Mouse (Mus musculus) ES-Bruce4 (cell line): ENCODE results near the gene Gm48551. TPM values are rescaled to one million over a fixed set of nuclear protein-coding genes. Genes with fewer than 3 reads are reported as not detected.

ENCODE experiments used
- H3K27ac ChIP-seq: 2 replicates; pipeline ENCODE4 v1.5.1; 2012; ENCODE audit warnings: low read length, inconsistent platforms; ENCODE audit not compliant: insufficient read depth
- H3K27me3 ChIP-seq: 2 replicates; pipeline ENCODE4 v1.6.1; 2012; ENCODE audit warnings: mild to moderate bottlenecking, low read length, inconsistent platforms; ENCODE audit not compliant: control insufficient read depth, poor library complexity, insufficient read depth, severe bottlenecking
- H3K36me3 ChIP-seq: 2 replicates; pipeline ENCODE4 v1.6.1; 2012; ENCODE audit warnings: inconsistent platforms, mild to moderate bottlenecking, low read length, moderate library complexity; ENCODE audit not compliant: control insufficient read depth, poor library complexity, insufficient read depth, severe bottlenecking
- H3K4me1 ChIP-seq: one replicate; pipeline ENCODE4 v1.8.1; 2011; ENCODE audit warnings: low read length; ENCODE audit not compliant: control insufficient read depth, insufficient read depth
- H3K4me3 ChIP-seq: 2 replicates; pipeline ENCODE4 v1.5.1; 2011; ENCODE audit warnings: low read depth, mild to moderate bottlenecking, low read length
- H3K9ac ChIP-seq: 2 replicates; pipeline ENCODE4 v1.6.1; 2012; ENCODE audit warnings: low read depth, mild to moderate bottlenecking, inconsistent platforms; ENCODE audit not compliant: poor library complexity, severe bottlenecking
- H3K9me3 ChIP-seq: replicated peaks from 2 replicates; pipeline ENCODE4 v1.6.1; 2012; ENCODE audit warnings: mild to moderate bottlenecking, low read length, inconsistent platforms; ENCODE audit not compliant: control insufficient read depth, poor library complexity, insufficient read depth, severe bottlenecking
- CTCF ChIP-seq: IDR thresholded peaks from one replicate; pipeline ENCODE4 v1.8.1; 2011; ENCODE audit warnings: low read depth, low read length
- EP300 ChIP-seq: IDR thresholded peaks from 2 replicates; pipeline ENCODE4 v1.6.1; 2011; ENCODE audit warnings: low read depth, low read length; ENCODE audit not compliant: insufficient read depth
- POLR2A ChIP-seq: IDR thresholded peaks from one replicate; pipeline ENCODE4 v1.8.1; 2011; ENCODE audit warnings: low read length; ENCODE audit not compliant: insufficient read depth
- polyA plus RNA-seq: library from polyadenylated mRNA; stranded (reverse); fragments of >200 nt; gene quantifications from 2 replicates; pipeline ENCODE4 v1.2.4, GENCODE M21; 2011; ENCODE audit warnings: low read depth; ENCODE audit not compliant: missing spikeins, insufficient read depth, insufficient read length

Gm48551 gene
- polyA plus RNA-seq, 1 experiment = 1.5 TPM

DNA sequence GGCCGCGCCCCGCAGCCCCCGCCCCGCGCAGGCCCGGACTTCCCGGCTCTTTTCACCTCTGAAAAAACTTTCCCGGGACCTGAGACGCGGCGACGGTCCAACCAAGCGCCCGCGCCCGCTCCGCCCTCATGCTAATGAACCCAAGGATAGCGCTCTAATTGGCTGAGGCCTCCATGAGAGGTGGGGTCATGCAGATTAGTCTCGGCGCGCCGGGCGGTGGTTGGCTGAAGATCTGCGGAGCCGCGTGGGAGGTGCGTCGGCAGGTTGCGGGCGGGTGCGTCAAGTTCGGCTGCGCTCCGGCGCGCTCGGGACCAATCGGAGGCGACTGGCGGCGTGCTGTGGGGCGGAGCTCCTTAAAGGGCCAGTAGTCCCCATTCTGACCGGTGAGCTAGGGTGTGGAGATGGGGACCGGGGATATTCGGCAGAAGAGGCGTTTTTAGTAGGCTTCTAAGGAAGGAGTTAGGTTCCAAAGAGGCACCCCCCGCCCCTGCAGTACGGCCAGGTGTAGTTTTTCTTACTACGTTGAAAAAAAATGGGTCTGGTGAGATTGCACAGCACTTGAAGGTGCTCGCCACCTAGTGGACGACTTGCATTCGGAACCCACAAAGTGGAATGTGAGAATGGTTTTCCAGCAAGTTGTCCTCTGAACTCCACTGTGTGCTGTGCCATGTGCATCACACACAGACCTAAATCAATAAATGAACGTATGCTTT lies 33.8 kb upstream of the Gm48551 start, which contains the start of gene Hmg20b:
TSS of gene Hmg20b (minus strand) at position 130 of the 713 bp plus-strand sequence.
- TF ChIP-seq EP300 (0 out of 2 replicates have a peak, but pooled peaks have one; percentile 4), POLR2A (no peak), CTCF (peak; percentile 76)
- peak within 1 kb of the TSS; percentile 88 for H3K27ac ChIP-seq
- no peaks in the 10 kb centered on the region for H3K27me3 ChIP-seq
- peak within 1 kb of the TSS; percentile 98 for H3K4me3 ChIP-seq
- 0 out of 2 replicates have a peak, but pooled peaks cover 3% of the 10 kb centered on the region for H3K36me3 ChIP-seq
- H3K9me3 ChIP-seq = no peaks in the 10 kb centered on the region
- H3K9ac ChIP-seq = peak within 1 kb of the TSS; percentile 88
- H3K4me1 ChIP-seq = peaks cover 4% of the 10 kb centered on the region

DNA sequence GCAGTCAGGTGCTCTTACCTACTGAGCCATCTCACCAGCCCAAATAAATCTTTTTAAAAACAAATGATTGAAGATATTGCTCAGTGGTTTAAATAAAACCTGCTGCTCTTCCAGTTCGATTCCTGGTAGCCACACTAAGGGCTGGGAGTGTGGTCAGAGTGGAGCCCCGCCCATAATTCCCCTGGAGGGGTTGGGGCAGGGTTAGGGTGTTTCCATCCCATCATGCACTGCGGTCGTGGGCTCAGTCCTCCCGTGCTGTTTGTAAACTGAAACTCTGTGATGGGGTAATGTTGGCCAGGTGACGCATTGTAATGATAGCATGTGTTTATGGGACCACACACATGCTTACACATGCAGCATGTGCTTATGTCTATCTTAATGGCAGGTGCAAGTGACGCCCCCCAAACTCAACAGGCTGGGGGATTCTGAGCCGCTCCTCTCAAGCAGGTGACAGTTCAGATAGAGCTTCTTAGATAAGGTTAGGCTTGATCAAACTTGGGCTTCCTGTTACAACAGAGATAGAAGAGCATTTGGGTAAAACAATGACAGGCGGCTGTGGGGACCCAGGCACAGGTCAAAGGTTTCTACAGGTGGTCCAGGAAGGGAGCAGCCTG lies 32.5 kb upstream of the Gm48551 start:
- peaks cover 4% of the 10 kb centered on the region for H3K4me1 ChIP-seq
- peak overlapping the region; percentile 80 for H3K4me3 ChIP-seq
- no peaks in the 10 kb centered on the region for H3K27me3 ChIP-seq
- H3K27ac ChIP-seq = peak overlapping the region; percentile 88
- H3K9ac ChIP-seq = peak overlapping the region; percentile 81
- H3K9me3 ChIP-seq = no peaks in the 10 kb centered on the region
- 0 out of 2 replicates have a peak, but pooled peaks cover 3% of the 10 kb centered on the region for H3K36me3 ChIP-seq
- TF ChIP-seq EP300 (0 out of 2 replicates have a peak, but pooled peaks have one; percentile 12), CTCF (no peak), POLR2A (peak; percentile 29)

DNA sequence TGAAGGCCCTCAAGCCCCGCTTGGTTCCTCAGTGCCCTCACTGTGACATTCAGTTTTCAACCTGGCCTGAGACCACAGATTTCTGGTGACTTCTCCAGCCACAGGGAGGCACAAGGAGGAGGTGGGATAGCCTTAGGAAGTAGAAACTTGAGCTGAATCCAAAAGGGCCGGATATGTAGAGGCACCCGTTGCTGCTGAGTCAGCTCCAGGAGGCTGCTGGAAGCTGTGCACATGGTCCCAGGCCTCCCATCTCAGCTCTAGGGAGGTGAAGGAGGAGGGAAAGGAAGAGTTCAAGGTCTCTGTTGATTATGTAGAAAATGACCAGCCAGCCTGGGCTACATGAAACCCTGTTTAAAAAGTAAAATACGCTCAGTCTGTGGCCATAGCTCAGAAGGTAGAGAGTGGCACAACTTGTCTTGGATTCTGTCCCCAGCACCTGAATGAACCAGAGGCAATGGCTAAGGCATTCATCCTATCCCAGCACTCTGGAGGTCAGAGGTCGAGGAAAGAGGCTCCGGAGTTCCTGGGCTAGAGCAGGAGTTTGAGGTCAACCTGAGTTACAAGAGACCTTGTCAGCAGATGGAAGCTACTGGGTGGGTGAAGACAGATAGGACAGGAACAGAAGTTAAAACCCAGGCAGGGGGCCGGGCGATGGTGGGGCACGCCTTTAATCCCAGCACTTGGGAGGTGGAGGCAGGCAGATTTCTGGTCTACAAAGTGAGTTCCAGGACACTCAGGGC lies 29.4 kb upstream of the Gm48551 start:
- no peaks in the 10 kb centered on the region for H3K9me3 ChIP-seq
- TF ChIP-seq EP300 (peak; percentile 60; the same call in 1 of the 2 replicates), CTCF (no peak)
- peak overlapping the region; percentile 93 for H3K27ac ChIP-seq
- no peaks in the 10 kb centered on the region for H3K27me3 ChIP-seq
- H3K4me1 ChIP-seq = peaks cover 1% of the 10 kb centered on the region
- H3K9ac ChIP-seq = 0 out of 2 replicates have a peak overlapping the region, but pooled peaks have one; percentile 51
- H3K4me3 ChIP-seq = no peak overlapping the region
- no peaks in the 10 kb centered on the region for H3K36me3 ChIP-seq

DNA sequence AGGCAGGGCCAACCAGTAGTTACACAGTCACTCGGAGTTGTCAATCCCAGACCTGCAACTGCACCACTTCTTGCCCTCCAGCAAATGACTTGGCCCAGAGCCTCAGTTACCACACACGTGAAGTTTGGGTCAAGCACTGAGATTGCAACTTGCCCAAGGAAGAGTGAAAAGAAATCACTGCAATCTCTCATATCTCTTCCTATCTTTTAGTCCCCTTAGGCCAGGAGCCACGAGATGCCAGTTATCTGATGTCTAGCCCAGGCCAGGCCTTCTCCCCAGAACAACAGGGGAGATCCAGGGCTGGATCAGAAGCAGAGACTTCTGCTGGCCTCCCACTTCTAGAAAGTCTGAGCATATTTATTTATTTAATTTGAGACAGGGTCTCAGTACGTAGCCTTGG lies 28.7 kb upstream of the Gm48551 start:
- Histone ChIP-seq H3K9me3 (no peaks in the 10 kb centered on the region), H3K27ac (peak overlapping the region; percentile 81)

DNA sequence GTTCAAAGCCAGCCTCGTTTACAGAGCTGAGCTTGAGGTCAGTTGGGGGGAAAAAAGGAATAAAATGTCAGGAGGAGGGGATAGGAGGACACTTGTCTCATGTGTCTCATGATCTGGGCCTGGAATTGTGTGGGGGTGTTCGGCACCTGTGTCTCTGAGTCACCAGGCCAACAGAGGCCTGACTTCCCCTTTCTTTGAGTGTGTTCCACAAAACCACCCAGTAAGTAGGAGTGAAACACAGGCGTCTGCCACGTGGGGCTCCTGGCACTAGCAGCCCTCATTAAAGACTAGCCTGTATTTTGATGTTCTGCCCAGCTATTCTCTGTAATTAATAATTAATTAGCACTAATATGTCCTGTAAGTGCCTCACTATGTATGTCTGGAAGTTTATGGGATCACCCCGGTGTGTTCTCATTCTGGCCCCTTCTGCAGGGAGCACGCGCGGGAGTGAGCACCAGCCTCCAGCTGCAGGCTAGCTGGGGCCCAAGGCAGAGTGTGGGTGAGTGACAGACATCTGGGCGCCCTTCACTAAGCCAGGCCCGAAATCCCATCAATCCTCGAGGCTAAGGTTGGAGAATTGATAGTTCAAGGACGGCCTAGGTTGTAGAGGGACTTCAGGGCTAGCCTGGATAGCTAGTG lies 27.8 kb upstream of the Gm48551 start:
- H3K27ac ChIP-seq = peak overlapping the region; percentile 81
- H3K9me3 ChIP-seq = no peaks in the 10 kb centered on the region
- peak overlapping the region; percentile 38; the same call in 1 of the 2 replicates for H3K4me3 ChIP-seq
- H3K36me3 ChIP-seq = no peaks in the 10 kb centered on the region
- no peaks in the 10 kb centered on the region for H3K27me3 ChIP-seq
- TF ChIP-seq POLR2A (no peak), EP300 (no peak), CTCF (no peak)
- peak overlapping the region; percentile 51 for H3K9ac ChIP-seq
- H3K4me1 ChIP-seq = peaks cover 6% of the 10 kb centered on the region

More for the DNA sequence above, 28.7 kb upstream of the Gm48551 start:
- Histone ChIP-seq H3K9ac (0 out of 2 replicates have a peak overlapping the region, but pooled peaks have one; percentile 51), H3K4me1 (peaks cover 2% of the 10 kb centered on the region), H3K4me3 (no peak overlapping the region), H3K36me3 (no peaks in the 10 kb centered on the region), H3K27me3 (no peaks in the 10 kb centered on the region)
- no peak for TF ChIP-seq CTCF
- no peak for TF ChIP-seq POLR2A
- TF ChIP-seq EP300 = no peak
